Mouse (Mus musculus): Measurements from ENCODE around the gene Ltbp4. TPM values are rescaled to one million over a fixed set of nuclear protein-coding genes. Genes with fewer than 3 reads are reported as not detected.

Ltbp4 gene
- total and polyA plus RNA-seq, 3 experiments, result 0.43 to 2.6 (median 1.5) TPM

DNA sequence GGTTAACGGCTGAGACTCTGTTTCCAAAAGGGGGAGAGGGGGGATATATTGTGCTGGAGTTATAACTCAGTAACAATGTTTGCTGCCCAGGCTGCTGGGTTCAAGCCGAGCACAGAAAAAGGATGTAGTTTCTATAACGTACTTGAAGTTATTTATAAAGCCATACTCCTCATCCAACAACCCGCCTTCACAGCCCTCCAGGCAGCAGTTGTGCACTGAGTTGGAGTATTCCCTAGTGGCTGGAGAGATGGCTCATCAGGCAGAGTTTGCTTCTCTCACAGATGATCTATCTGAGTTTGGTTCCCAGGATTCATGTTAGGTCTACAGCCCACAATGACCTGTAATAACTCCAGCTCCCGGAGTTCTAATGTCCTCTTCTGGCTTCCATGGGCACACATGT, 36.7 kb downstream of the Ltbp4 start:
- in situ Hi-C loops (cut with MboI; ENCODE audit: low pct_ligation_motif_present, low pct_unique_long_range_greater_than_20kb, low sequenced_read_pairs), result no loop called here

GRCm38 (mm10) chr7:27300351-27300750, 37.1 kb downstream of the Ltbp4 start:
- H3K9ac ChIP-seq (ENCODE audit: insufficient read depth, low read depth), result no peak overlapping the region
- H3K9me3 ChIP-seq (replicated peaks; ENCODE audit: low read length), result peaks cover 10% of the 10 kb centered on the region
- no peak for TF ChIP-seq SIN3A (IDR thresholded peaks at IDR 0.05; ENCODE audit: low read length)
- no peak for TF ChIP-seq CHD2 (IDR thresholded peaks at IDR 0.05; ENCODE audit: low read length)
- TF ChIP-seq MYC (IDR thresholded peaks at IDR 0.05; ENCODE audit: low read depth, low read length), result no peak
- no peak for TF ChIP-seq PAX5 (IDR thresholded peaks at IDR 0.05; ENCODE audit: low read length)
- TF ChIP-seq EP300 (IDR thresholded peaks at IDR 0.05; ENCODE audit: low read length), result no peak
- TF ChIP-seq HCFC1 (IDR thresholded peaks at IDR 0.05; ENCODE audit: low read depth, low read length), result no peak
- no peaks in the 10 kb centered on the region for H3K79me2 ChIP-seq (replicated peaks; ENCODE audit: control insufficient read depth, extremely low read depth, insufficient read depth, poor library complexity, severe bottlenecking)
- H3K4me2 ChIP-seq (ENCODE audit: insufficient read depth, low read depth, poor library complexity, severe bottlenecking), result no peak overlapping the region
- dilution Hi-C loops (cut with MboI; ENCODE audit: extremely low pct_ligation_motif_present, extremely low pct_unique_long_range_greater_than_20kb, low sequenced_read_pairs), result no loop called here
- H3K27me3 ChIP-seq (replicated peaks), result peaks cover 63% of the 10 kb centered on the region
- no peak overlapping the region for H3K4me3 ChIP-seq (replicated peaks in 1 of 3; ENCODE audit: low read depth in 2 of 3, low read length in 2 of 3, poor library complexity in 1 of 3)
- in situ Hi-C loops (cut with MboI; ENCODE audit: low pct_ligation_motif_present, low pct_unique_long_range_greater_than_20kb, low sequenced_read_pairs), result no loop called here
- no peak overlapping the region for H3K27ac ChIP-seq (ENCODE audit: insufficient read depth, low read depth)
- no peaks in the 10 kb centered on the region for H3K36me3 ChIP-seq (replicated peaks in 1 of 2; ENCODE audit: control insufficient read depth in 1 of 2, insufficient read depth in 1 of 2, low read length in 1 of 2)
- DNase-seq (ENCODE audit: extremely low read depth), result no peak
- H3K4me1 ChIP-seq (ENCODE audit: control insufficient read depth in 1 of 2, insufficient read depth in 2 of 2), result no peaks in the 10 kb centered on the region

More for the DNA sequence above, 36.7 kb downstream of the Ltbp4 start:
- Histone ChIP-seq H3K4me3 (replicated peaks in 1 of 3; ENCODE audit: low read depth in 2 of 3, low read length in 2 of 3, poor library complexity in 1 of 3) (no peak overlapping the region), H3K4me2 (ENCODE audit: insufficient read depth, low read depth, poor library complexity, severe bottlenecking) (no peak overlapping the region), H3K79me2 (replicated peaks; ENCODE audit: control insufficient read depth, extremely low read depth, insufficient read depth, poor library complexity, severe bottlenecking) (no peaks in the 10 kb centered on the region), H3K27ac (ENCODE audit: insufficient read depth, low read depth) (no peak overlapping the region), H3K9ac (ENCODE audit: insufficient read depth, low read depth) (no peak overlapping the region), H3K4me1 (ENCODE audit: control insufficient read depth in 1 of 2, insufficient read depth in 2 of 2) (no peaks in the 10 kb centered on the region), H3K36me3 (replicated peaks in 1 of 2; ENCODE audit: control insufficient read depth in 1 of 2, insufficient read depth in 1 of 2, low read length in 1 of 2) (no peaks in the 10 kb centered on the region), H3K27me3 (replicated peaks) (peaks cover 65% of the 10 kb centered on the region), H3K9me3 (replicated peaks; ENCODE audit: low read length) (peaks cover 10% of the 10 kb centered on the region)
- DNase-seq (ENCODE audit: extremely low read depth), result no peak
- dilution Hi-C loops (cut with MboI; ENCODE audit: extremely low pct_ligation_motif_present, extremely low pct_unique_long_range_greater_than_20kb, low sequenced_read_pairs), result no loop called here
- TF ChIP-seq USF2 (conservative IDR thresholded peaks at IDR 0.05; ENCODE audit: low read depth, low read length) (no peak), ZNF384 (IDR thresholded peaks at IDR 0.05; ENCODE audit: low read depth, low read length) (no peak), ZMIZ1 (IDR thresholded peaks at IDR 0.05; ENCODE audit: low read depth, low read length) (no peak), ELF1 (IDR thresholded peaks at IDR 0.05; ENCODE audit: low read depth, low read length) (no peak)

DNA sequence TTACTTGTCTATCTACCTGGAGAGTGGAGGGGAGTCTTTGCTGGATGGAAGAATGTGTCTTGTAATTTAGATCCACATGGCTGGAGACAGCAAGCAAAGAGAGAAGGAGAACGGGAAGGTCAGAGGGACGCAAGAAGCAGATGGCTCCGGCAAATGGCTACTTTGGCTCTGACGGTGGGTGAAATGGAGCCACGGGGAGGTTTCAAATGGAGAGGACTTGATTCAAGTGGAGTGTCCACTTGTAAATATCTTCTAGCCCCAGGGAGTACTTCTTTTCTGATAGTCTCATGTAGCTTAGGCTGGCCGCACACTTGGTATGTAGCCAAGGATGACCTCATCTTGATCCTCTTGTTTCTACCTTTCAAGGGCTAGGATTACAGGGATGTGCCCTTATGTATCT, 38.7 kb downstream of the Ltbp4 start:
- H3K9ac ChIP-seq (ENCODE audit: insufficient read depth, low read depth), result no peak overlapping the region
- no peak for TF ChIP-seq E2F4 (IDR thresholded peaks at IDR 0.05; ENCODE audit: insufficient replicate concordance, low read depth, low read length)
- TF ChIP-seq MAFK (IDR thresholded peaks at IDR 0.05; ENCODE audit: insufficient replicate concordance, low read length), result no peak
- TF ChIP-seq POLR2AphosphoS2 (IDR thresholded peaks at IDR 0.05; ENCODE audit: low read depth, low read length), result no peak
- no peak for TF ChIP-seq CHD2 (IDR thresholded peaks at IDR 0.05; ENCODE audit: low read length)
- no peak for TF ChIP-seq PAX5 (IDR thresholded peaks at IDR 0.05; ENCODE audit: low read length)
- no peaks in the 10 kb centered on the region for H3K79me2 ChIP-seq (replicated peaks; ENCODE audit: control insufficient read depth, extremely low read depth, insufficient read depth, poor library complexity, severe bottlenecking)
- in situ Hi-C loops (cut with MboI; ENCODE audit: low pct_ligation_motif_present, low pct_unique_long_range_greater_than_20kb, low sequenced_read_pairs), result no loop called here
- no peaks in the 10 kb centered on the region for H3K36me3 ChIP-seq (replicated peaks in 1 of 2; ENCODE audit: control insufficient read depth in 1 of 2, insufficient read depth in 1 of 2, low read length in 1 of 2)
- dilution Hi-C loops (cut with MboI; ENCODE audit: extremely low pct_ligation_motif_present, extremely low pct_unique_long_range_greater_than_20kb, low sequenced_read_pairs), result no loop called here
- no peak for DNase-seq (ENCODE audit: extremely low read depth)
- peaks cover 13% of the 10 kb centered on the region for H3K9me3 ChIP-seq (replicated peaks; ENCODE audit: low read length)
- no peak overlapping the region for H3K4me2 ChIP-seq (ENCODE audit: insufficient read depth, low read depth, poor library complexity, severe bottlenecking)
- no peak overlapping the region for H3K27ac ChIP-seq (ENCODE audit: insufficient read depth, low read depth)
- no peak overlapping the region for H3K4me3 ChIP-seq (replicated peaks in 1 of 3; ENCODE audit: low read depth in 2 of 3, low read length in 2 of 3, poor library complexity in 1 of 3)
- no peaks in the 10 kb centered on the region for H3K4me1 ChIP-seq (ENCODE audit: control insufficient read depth in 1 of 2, insufficient read depth in 2 of 2)
- peaks cover 58% of the 10 kb centered on the region for H3K27me3 ChIP-seq (replicated peaks)
